Mouse (Mus musculus): Measurements from ENCODE around the gene Itih5.

DNA sequence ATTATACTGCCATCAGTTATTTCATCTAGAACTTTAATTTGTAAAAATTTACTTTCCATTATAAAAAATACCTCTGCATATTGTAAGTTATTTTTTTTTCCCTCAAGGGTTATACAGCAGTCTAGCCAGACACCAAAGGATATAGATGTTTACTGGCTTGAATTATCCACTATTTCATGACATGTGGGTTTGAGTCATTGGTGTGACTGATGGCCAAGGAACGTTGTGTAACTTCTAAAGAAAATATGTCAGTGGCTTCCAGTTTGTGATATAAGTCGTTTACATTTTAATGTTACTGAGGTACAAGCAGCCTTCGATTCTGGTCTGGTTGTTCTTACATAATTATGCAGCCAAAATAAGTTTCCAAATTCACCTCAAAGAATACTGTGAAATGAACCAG is 151.5 kb downstream of the Itih5 start:
- no peak for TF ChIP-seq CTCF (IDR thresholded peaks at IDR 0.05)
- no peak for TF ChIP-seq EP300 (IDR thresholded peaks at IDR 0.05)
